Mouse (Mus musculus) layer of hippocampus, adult 9-10 months (tissue): ENCODE results near the gene Rps16.

Experiments
- DNase-seq: peaks from one replicate; pipeline ENCODE4 v3.0.0; 2022; ENCODE audit warnings: low spot score

Gene Rps16

GRCm38 (mm10) chr7:28348601-28349000, 1.9 kb upstream of the Rps16 start:
- DNase-seq, result no peak

- DNase-seq, result no peak
Measured at GRCm38 (mm10) chr7:28351676-28352191, 1.3 kb downstream of the Rps16 start.

GRCm38 (mm10) chr7:28353267-28353666, 2.8 kb downstream of the Rps16 start:
- DNase-seq, result no peak

GRCm38 (mm10) chr7:28354113-28354581, 3.7 kb downstream of the Rps16 start:
- no peak for DNase-seq

GRCm38 (mm10) chr7:28354596-28354995, 4.1 kb downstream of the Rps16 start:
- DNase-seq, result no peak

GRCm38 (mm10) chr7:28355221-28355620, 4.8 kb downstream of the Rps16 start:
- DNase-seq, result no peak

GRCm38 (mm10) chr7:28356981-28357380, 6.5 kb downstream of the Rps16 start:
- DNase-seq, result no peak

GRCm38 (mm10) chr7:28357984-28358383, 7.5 kb downstream of the Rps16 start:
- DNase-seq, result no peak

GRCm38 (mm10) chr7:28358431-28358830, 8.0 kb downstream of the Rps16 start:
- no peak for DNase-seq

GRCm38 (mm10) chr7:28359854-28360253, 9.4 kb downstream of the Rps16 start:
- DNase-seq, result no peak

GRCm38 (mm10) chr7:28360291-28360690, 9.8 kb downstream of the Rps16 start:
- DNase-seq, result no peak

- DNase-seq, result no peak
Measured at GRCm38 (mm10) chr7:28361647-28362341, 11.3 kb downstream of the Rps16 start.

- DNase-seq, result no peak
Measured at GRCm38 (mm10) chr7:28362441-28363060, 12.1 kb downstream of the Rps16 start.

- DNase-seq, result no peak
Measured at GRCm38 (mm10) chr7:28367663-28368275, 17.3 kb downstream of the Rps16 start.

- no peak for DNase-seq
Measured at GRCm38 (mm10) chr7:28368276-28368920, 17.9 kb downstream of the Rps16 start.

- DNase-seq, result no peak
Measured at GRCm38 (mm10) chr7:28370051-28370450, 19.6 kb downstream of the Rps16 start.

GRCm38 (mm10) chr7:28370977-28371513, 20.6 kb downstream of the Rps16 start:
- DNase-seq, result no peak

- DNase-seq, result no peak
Measured at GRCm38 (mm10) chr7:28371514-28371989, 21.1 kb downstream of the Rps16 start.

GRCm38 (mm10) chr7:28372251-28373108, 22.0 kb downstream of the Rps16 start, which contains the start of gene Plekhg2:
TSS of gene Plekhg2 (minus strand) at chr7:28372599.
- peak; percentile 96 for DNase-seq

GRCm38 (mm10) chr7:28373131-28373581, 22.7 kb downstream of the Rps16 start:
- DNase-seq, result peak; percentile 81
